Mouse (Mus musculus): ENCODE results near the gene Eya2.

Gene Eya2

GRCm38 (mm10) chr2:165659552-165659951 lies 64.7 kb downstream of the Eya2 start:
- ChIA-PET POLR2A (interaction anchor here in 1 of 4 experiments (0.7 kb wide), 1 partner anchor 954 kb away, joined by 3 read pairs; no protein-coding TSS in a partner anchor), CTCF (no interaction called here)

- POLR2A ChIA-PET, result no interaction called here
- CTCF ChIA-PET, result no interaction called here
Observed at GRCm38 (mm10) chr2:165663266-165663665, 68.4 kb downstream of the Eya2 start.

- POLR2A ChIA-PET, result no interaction called here
- CTCF ChIA-PET, result interaction anchor here in 2 of 4 experiments (0.6 to 1.0 kb wide), 3 partner anchors 52 to 133 kb away, joined by 3 read pairs; no protein-coding TSS in a partner anchor
Observed at GRCm38 (mm10) chr2:165664648-165665047, 69.8 kb downstream of the Eya2 start.

- ChIA-PET CTCF (interaction anchor here in 1 of 4 experiments (0.6 to 0.9 kb wide), 2 partner anchors 52 to 133 kb away, joined by 3 read pairs; no protein-coding TSS in a partner anchor), POLR2A (interaction anchor here in 1 of 4 experiments (0.7 kb wide), 1 partner anchor 169 kb away, joined by 3 read pairs; no protein-coding TSS in a partner anchor)
Observed at GRCm38 (mm10) chr2:165665176-165665575, 70.3 kb downstream of the Eya2 start.

- POLR2A ChIA-PET, result no interaction called here
- CTCF ChIA-PET, result interaction anchor here in 2 of 4 experiments (0.5 to 0.6 kb wide), 2 partner anchors 435 to 1079 kb away, joined by 3 to 15 read pairs; no protein-coding TSS in a partner anchor
Observed at GRCm38 (mm10) chr2:165667096-165667495, 72.3 kb downstream of the Eya2 start.

GRCm38 (mm10) chr2:165682719-165683118 lies 87.9 kb downstream of the Eya2 start:
- ChIA-PET POLR2A (interaction anchor here in 3 of 4 experiments (0.6 to 1.1 kb wide), 6 partner anchors 10 to 1881 kb away, joined by 3 to 11 read pairs (median 4); no protein-coding TSS in a partner anchor), CTCF (interaction anchor here (0.5 to 0.8 kb wide), 5 partner anchors 25 to 932 kb away, joined by 3 to 5 read pairs (median 3); no protein-coding TSS in a partner anchor)

- ChIA-PET POLR2A (interaction anchor here in 3 of 4 experiments (0.8 to 2.4 kb wide), 5 partner anchors 25 to 94 kb away, joined by 3 to 5 read pairs (median 3); no protein-coding TSS in a partner anchor), CTCF (interaction anchor here in 3 of 4 experiments (0.6 to 1.3 kb wide), 5 partner anchors 10 to 1218 kb away, joined by 3 to 7 read pairs (median 4); no protein-coding TSS in a partner anchor)
Observed at GRCm38 (mm10) chr2:165687516-165687915, 92.7 kb downstream of the Eya2 start.

- POLR2A ChIA-PET, result interaction anchor here in 2 of 4 experiments (0.5 to 2.4 kb wide), 2 partner anchors 45 to 819 kb away, joined by 5 read pairs; no protein-coding TSS in a partner anchor
- CTCF ChIA-PET, result no interaction called here
Observed at GRCm38 (mm10) chr2:165688896-165689295, 94.1 kb downstream of the Eya2 start.

- ChIA-PET CTCF (no interaction called here), POLR2A (no interaction called here)
Observed at GRCm38 (mm10) chr2:165691016-165691415, 96.2 kb downstream of the Eya2 start.

- CTCF ChIA-PET, result interaction anchor here in 1 of 4 experiments (0.8 to 1.0 kb wide), 2 partner anchors 17 to 23 kb away, joined by 3 to 6 read pairs; no protein-coding TSS in a partner anchor
- POLR2A ChIA-PET, result no interaction called here
Observed at GRCm38 (mm10) chr2:165692944-165693660, 98.3 kb downstream of the Eya2 start.

- ChIA-PET POLR2A (interaction anchor here in 1 of 4 experiments (0.5 kb wide), 1 partner anchor 285 kb away, joined by 3 read pairs; no protein-coding TSS in a partner anchor), CTCF (interaction anchor here in 2 of 4 experiments (0.7 to 0.8 kb wide), 2 partner anchors 22 to 162 kb away, joined by 3 read pairs; no protein-coding TSS in a partner anchor)
Observed at GRCm38 (mm10) chr2:165694767-165695166, 99.9 kb downstream of the Eya2 start.

GRCm38 (mm10) chr2:165700252-165700908 lies 105.5 kb downstream of the Eya2 start:
- CTCF ChIA-PET, result interaction anchor here in 1 of 4 experiments (1.2 kb wide), 1 partner anchor 17 kb away, joined by 3 read pairs; no protein-coding TSS in a partner anchor
- POLR2A ChIA-PET, result interaction anchor here in 1 of 4 experiments (0.7 kb wide), 1 partner anchor 106 kb away, joined by 5 read pairs; no protein-coding TSS in a partner anchor

- ChIA-PET CTCF (interaction anchor here in 1 of 4 experiments (1.5 kb wide), 1 partner anchor 14 kb away, joined by 5 read pairs; no protein-coding TSS in a partner anchor), POLR2A (interaction anchor here in 1 of 4 experiments (0.6 kb wide), 1 partner anchor 327 kb away, joined by 3 read pairs; no protein-coding TSS in a partner anchor)
Observed at GRCm38 (mm10) chr2:165703033-165703805, 108.4 kb downstream of the Eya2 start.

GRCm38 (mm10) chr2:165708266-165708665 lies 113.4 kb downstream of the Eya2 start:
- POLR2A ChIA-PET, result interaction anchor here in 1 of 4 experiments (1.2 to 1.7 kb wide), 2 partner anchors 9 to 34 kb away, joined by 3 to 5 read pairs; no protein-coding TSS in a partner anchor

GRCm38 (mm10) chr2:165716688-165717087 lies 121.9 kb downstream of the Eya2 start:
- CTCF ChIA-PET, result interaction anchor here (0.5 to 2.9 kb wide), 71 partner anchors 8 to 1104 kb away, joined by 3 to 41 read pairs (median 4); partner anchors contain the start of gene Eya2 (in 1 of the 4)
- POLR2A ChIA-PET, result interaction anchor here (0.5 to 2.9 kb wide), 25 partner anchors 8 to 1452 kb away, joined by 3 to 23 read pairs (median 4); no protein-coding TSS in a partner anchor

More at GRCm38 (mm10) chr2:165708266-165708665, 113.4 kb downstream of the Eya2 start:
- CTCF ChIA-PET, result interaction anchor here in 3 of 4 experiments (0.6 to 1.9 kb wide), 2 partner anchors 8 to 62 kb away, joined by 3 to 8 read pairs (median 3); no protein-coding TSS in a partner anchor

GRCm38 (mm10) chr2:165717182-165718176 lies 122.6 kb downstream of the Eya2 start:
- POLR2A ChIA-PET, result interaction anchor here (0.5 to 2.9 kb wide), 31 partner anchors 9 to 1452 kb away, joined by 3 to 23 read pairs (median 4); no protein-coding TSS in a partner anchor
- CTCF ChIA-PET, result interaction anchor here (0.5 to 2.9 kb wide), 76 partner anchors 7 to 1103 kb away, joined by 3 to 41 read pairs (median 4); partner anchors contain the start of gene Eya2 (in 1 of the 4)

GRCm38 (mm10) chr2:165719382-165719781 lies 124.5 kb downstream of the Eya2 start:
- ChIA-PET CTCF (no interaction called here), POLR2A (no interaction called here)
